Mouse (Mus musculus) B cell, adult 62 days (primary cell): ENCODE results near the gene Pex1. TPM values are rescaled to one million over a fixed set of nuclear protein-coding genes. Genes with fewer than 3 reads are reported as not detected.

Experiments
- total RNA-seq: library from RNA; stranded (reverse); gene quantifications from 4 replicates; pipeline ENCODE4 v1.2.4, GENCODE M21; 2023

Gene Pex1
- total RNA-seq: 18.0 to 27.7 TPM (median 26.6 TPM) in 4 replicates

GRCm38 (mm10) chr5:3595693-3596398 is at the start of gene Pex1:
TSS of gene Pex1 (plus strand) at chr5:3596066.

DNA sequence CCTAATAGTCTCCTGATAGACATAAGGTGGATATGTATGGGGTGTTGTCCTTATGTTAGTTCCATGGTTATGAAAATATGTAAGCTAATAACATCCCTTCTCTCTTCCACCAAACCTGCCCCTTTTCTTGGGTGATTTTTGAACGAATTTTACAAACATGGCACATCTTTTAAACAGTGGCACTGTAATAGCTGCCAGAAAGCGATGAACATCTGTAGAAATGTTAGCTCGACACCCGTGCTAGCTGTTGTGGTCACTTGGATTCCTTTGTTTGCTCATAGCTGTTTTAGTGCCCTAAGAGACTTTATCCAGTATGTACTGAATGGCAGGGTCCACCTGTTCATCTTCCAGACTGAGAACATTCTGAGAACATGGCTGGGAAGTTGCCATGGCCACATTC is 24.6 kb upstream of the Pex1 start, which contains the start of gene 1700109H08Rik:
TSS of gene 1700109H08Rik (plus strand) at position 301 of the 400 bp plus-strand sequence.

GRCm38 (mm10) chr5:3596399-3596766 is 517 bp downstream of the Pex1 start, which contains the start of gene Rbm48:
TSS of gene Rbm48 (minus strand) at chr5:3596585.

GRCm38 (mm10) chr5:3650881-3651280 is 55.0 kb downstream of the Pex1 start, which contains the start of gene Tmbim7:
TSS of gene Tmbim7 (plus strand) at chr5:3651181.

DNA sequence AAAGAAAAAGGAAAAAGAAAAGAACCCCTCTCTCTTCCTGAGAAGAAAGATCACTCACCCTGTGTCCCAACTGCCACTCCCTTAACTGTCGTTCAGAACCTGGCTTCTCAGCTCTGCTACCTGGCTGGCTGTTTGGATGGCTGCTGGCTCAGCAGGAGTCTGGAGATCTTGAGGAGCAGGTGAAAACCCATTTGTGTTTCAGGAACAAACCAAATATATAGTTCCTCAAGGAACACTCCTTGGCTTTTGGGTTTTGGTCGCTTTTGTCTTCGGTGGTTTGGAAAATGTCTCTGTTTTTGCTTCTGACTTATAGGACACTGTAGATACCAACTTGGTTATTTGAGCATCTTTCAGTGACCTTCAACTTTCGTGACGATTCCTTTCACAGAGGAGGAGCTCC is 61.2 kb downstream of the Pex1 start, which contains the start of gene Gatad1:
TSS of gene Gatad1 (minus strand) at position 101 of the 400 bp plus-strand sequence.

Other genes with a start within 250 kb of the Pex1 start
- gene Fam133b, start 52.2 kb upstream of the Pex1 start, total RNA-seq: 99.2 to 116 TPM (median 110 TPM) in 4 replicates
- 26.3 to 32.8 TPM (median 26.9 TPM) in 4 replicates for gene 1700109H08Rik, start 24.5 kb upstream of the Pex1 start, total RNA-seq
- 64.6 to 84.4 TPM (median 74.8 TPM) in 4 replicates for gene Rbm48, start 519 bp downstream of the Pex1 start, total RNA-seq
- not detected in 4 replicates for gene Tmbim7, start 55.1 kb downstream of the Pex1 start, total RNA-seq
- 31.6 to 51.4 TPM (median 47.3 TPM) in 4 replicates for gene Gatad1, start 61.1 kb downstream of the Pex1 start, total RNA-seq
- gene Ankib1, start 206.9 kb downstream of the Pex1 start, total RNA-seq: 54.0 to 66.5 TPM (median 56.9 TPM) in 4 replicates
- gene Krit1, start 207.1 kb downstream of the Pex1 start, total RNA-seq: 68.7 to 90.1 TPM (median 79.8 TPM) in 4 replicates
- gene Lrrd1, start 249.1 kb downstream of the Pex1 start, total RNA-seq: 0.18 to 0.31 TPM (median 0.20 TPM) in 3 of 4 replicates, not detected in the other